Mouse (Mus musculus) heart, embryonic 13.5 days (tissue): ENCODE data around the gene Vamp2. TPM values are rescaled to one million over a fixed set of nuclear protein-coding genes. Genes with fewer than 3 reads are reported as not detected.
A peak's percentile ranks its signal among the peaks of the same experiment; 100 is the strongest.

Experiments
- ATAC-seq: fragments of 200-750 bp; cut with Nextera tagmentation; 2 replicates; pipeline ENCODE4 v1.8.0; 2017; ENCODE audit warnings: moderate TSS enrichment; ENCODE audit not compliant: insufficient number of reproducible peaks, low FRiP score, low TSS enrichment; ENCODE audit errors: extremely low read depth
- H3K27ac ChIP-seq: fragments of 300-500 bp; sonication (generic); replicated peaks from 2 replicates; pipeline ENCODE4 v1.5.1; 2015; ENCODE audit warnings: moderate library complexity, mild to moderate bottlenecking, inconsistent platforms
- H3K27me3 ChIP-seq: fragments of 300-500 bp; sonication (generic); replicated peaks from 2 replicates; pipeline ENCODE4 v1.6.1; 2015; ENCODE audit warnings: mild to moderate bottlenecking, inconsistent platforms
- H3K36me3 ChIP-seq: fragments of 300-500 bp; sonication (generic); 2 replicates; pipeline ENCODE4 v1.6.1; 2015; ENCODE audit warnings: mild to moderate bottlenecking, inconsistent platforms
- H3K4me1 ChIP-seq: fragments of 300-500 bp; sonication (generic); 2 replicates; pipeline ENCODE4 v1.6.1; 2015; ENCODE audit warnings: inconsistent platforms
- H3K4me2 ChIP-seq: fragments of 300-500 bp; sonication (generic); 2 replicates; pipeline ENCODE4 v1.6.1; 2015; ENCODE audit warnings: inconsistent platforms, mild to moderate bottlenecking, moderate library complexity
- H3K4me3 ChIP-seq: fragments of 300-500 bp; sonication (generic); 2 replicates; pipeline ENCODE4 v1.5.1; 2015; ENCODE audit warnings: moderate library complexity, mild to moderate bottlenecking, inconsistent platforms
- H3K9ac ChIP-seq: fragments of 300-500 bp; sonication (generic); 2 replicates; pipeline ENCODE4 v1.6.1; 2015; ENCODE audit warnings: inconsistent platforms, mild to moderate bottlenecking, moderate library complexity
- H3K9me3 ChIP-seq: fragments of 300-500 bp; sonication (generic); 2 replicates; pipeline ENCODE4 v1.6.1; 2016; ENCODE audit warnings: inconsistent platforms
- whole genome bisulfite sequencing: fragments of 180-500 bp; shearing (Covaris S2); methylation state at CpG from one replicate; pipeline ENCODE4 v1.1.7; 2015; ENCODE audit warnings: mixed read lengths; 5-methylcytosine and 5-hydroxymethylcytosine counted together
- polyA plus RNA-seq: library from polyadenylated mRNA; unstranded; fragments of >200 nt; fragmentation: Nextera tagmentation; extraction: Ambion mirVana; gene quantifications from 2 replicates; pipeline ENCODE4 v1.2.1, GENCODE M21; 2015

Gene Vamp2
- polyA plus RNA-seq, 1 experiment from 2014 or later, result 82.1 TPM

DNA sequence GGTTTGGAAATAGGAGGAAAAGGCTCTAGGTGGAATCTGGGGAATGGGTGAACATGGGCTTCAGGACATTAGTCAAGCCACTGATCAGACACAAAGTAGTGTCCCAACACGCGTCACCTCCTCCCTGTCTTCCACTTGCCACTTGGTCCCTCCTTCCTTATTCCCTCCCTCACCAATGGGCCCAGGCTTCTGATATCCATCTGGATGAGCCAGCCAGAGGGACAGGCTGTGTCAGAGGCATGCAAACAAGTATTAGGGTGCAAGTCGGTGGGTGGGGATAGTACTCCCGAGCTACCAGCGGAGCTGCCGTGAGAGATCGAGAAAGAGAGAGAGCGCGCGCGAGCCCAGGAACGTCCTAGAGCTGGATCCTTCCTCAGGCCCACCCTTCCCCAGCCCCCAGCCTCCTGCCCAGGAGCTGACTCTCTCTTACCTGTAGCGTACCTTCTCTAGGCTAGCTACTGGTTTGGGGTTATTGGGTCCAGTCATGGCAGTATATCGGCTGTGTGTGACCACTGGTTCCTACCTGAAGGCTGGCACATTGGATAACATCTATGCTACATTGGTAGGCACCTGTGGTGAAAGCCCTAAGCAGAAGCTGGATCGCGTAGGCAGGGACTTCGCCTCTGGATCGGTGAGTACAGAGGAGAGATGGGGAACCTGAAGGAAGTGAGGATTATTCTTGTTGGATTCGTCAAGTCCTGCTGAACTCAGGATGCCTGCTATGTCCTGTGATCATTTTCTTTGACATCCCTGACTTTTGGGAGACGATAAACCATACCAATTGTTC is 37.8 kb downstream of the Vamp2 start:
- Histone ChIP-seq H3K36me3 (no peaks in the 10 kb centered on the region), H3K9ac (peak overlapping the region; percentile 80), H3K27ac (peak overlapping the region; percentile 81; the same call in 1 of the 2 replicates), H3K4me2 (peak overlapping the region; percentile 92), H3K27me3 (0 out of 2 replicates have a peak, but pooled peaks cover 11% of the 10 kb centered on the region), H3K4me3 (peak overlapping the region; percentile 70), H3K4me1 (peaks cover 30% of the 10 kb centered on the region), H3K9me3 (no peaks in the 10 kb centered on the region)
- WGBS, result 15% methylated on average over 20 of the region's 20 CpGs
- no peak for ATAC-seq

DNA sequence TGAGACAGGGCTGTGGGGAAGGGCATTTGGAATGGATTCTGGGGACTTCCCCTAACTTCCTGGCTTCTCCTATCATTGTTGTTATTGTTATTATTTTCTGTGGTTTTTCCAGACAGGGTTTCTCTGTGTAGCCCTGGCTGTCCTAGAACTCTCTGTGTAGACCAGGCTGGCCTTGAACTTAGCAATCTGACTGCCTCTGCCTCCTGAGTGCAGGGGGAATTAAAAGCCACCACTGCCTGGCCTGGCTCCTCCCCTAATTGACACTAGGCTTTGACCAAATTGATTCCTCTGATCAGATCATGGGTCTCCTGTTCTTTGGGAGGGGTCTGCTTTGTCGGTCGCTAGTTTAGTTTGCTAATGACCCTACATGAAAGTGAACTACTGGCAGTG is 38.4 kb downstream of the Vamp2 start:
- H3K4me2 ChIP-seq, result peak overlapping the region; percentile 92
- no peaks in the 10 kb centered on the region for H3K36me3 ChIP-seq
- H3K27ac ChIP-seq, result no peak overlapping the region
- H3K27me3 ChIP-seq, result 0 out of 2 replicates have a peak, but pooled peaks cover 11% of the 10 kb centered on the region
- WGBS, result 54% methylated on average over 2 of the region's 2 CpGs
- ATAC-seq, result no peak
- H3K4me1 ChIP-seq, result peaks cover 25% of the 10 kb centered on the region
- H3K9me3 ChIP-seq, result no peaks in the 10 kb centered on the region
- peak overlapping the region; percentile 70 for H3K4me3 ChIP-seq
- peak overlapping the region; percentile 80; the same call in 1 of the 2 replicates for H3K9ac ChIP-seq

DNA sequence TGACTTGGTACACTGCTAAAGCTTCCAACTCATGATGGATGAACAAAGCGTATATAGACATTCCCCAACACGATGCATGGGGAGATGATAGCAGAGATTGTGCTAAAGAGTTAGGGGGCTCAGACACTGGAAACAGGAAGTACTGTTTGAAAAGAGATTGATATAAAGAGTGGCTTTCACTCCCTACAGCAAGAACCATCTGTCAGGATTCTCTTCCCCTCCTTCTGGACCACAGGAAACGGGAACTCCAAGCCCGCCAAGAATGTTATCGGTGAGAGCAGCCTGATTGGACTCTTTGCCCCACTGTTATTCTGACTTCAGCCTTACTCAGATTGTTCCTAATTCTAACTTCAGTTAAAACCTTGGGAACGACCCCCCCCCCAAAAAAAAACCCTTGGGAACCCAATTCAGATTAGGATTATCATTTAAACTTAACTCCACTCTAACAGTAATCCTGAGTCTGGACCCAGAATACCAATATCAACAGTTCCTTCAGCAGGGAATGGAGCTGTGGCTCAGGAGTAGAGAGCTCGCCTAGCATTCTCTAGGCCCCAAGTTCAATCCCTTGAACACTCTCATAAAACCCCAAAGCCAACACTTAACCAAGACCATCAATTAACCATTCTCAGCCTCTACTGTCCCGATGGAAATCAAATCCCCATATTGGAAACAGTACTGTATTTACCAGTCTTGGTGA is 40.3 kb downstream of the Vamp2 start:
- Histone ChIP-seq H3K27ac (no peak overlapping the region), H3K4me1 (peaks cover 20% of the 10 kb centered on the region), H3K27me3 (peaks cover 27% of the 10 kb centered on the region), H3K9me3 (no peaks in the 10 kb centered on the region), H3K9ac (no peak overlapping the region), H3K36me3 (no peaks in the 10 kb centered on the region), H3K4me2 (no peak overlapping the region), H3K4me3 (no peak overlapping the region)
- no peak for ATAC-seq
- 62% methylated on average over 8 of the region's 8 CpGs for WGBS

DNA sequence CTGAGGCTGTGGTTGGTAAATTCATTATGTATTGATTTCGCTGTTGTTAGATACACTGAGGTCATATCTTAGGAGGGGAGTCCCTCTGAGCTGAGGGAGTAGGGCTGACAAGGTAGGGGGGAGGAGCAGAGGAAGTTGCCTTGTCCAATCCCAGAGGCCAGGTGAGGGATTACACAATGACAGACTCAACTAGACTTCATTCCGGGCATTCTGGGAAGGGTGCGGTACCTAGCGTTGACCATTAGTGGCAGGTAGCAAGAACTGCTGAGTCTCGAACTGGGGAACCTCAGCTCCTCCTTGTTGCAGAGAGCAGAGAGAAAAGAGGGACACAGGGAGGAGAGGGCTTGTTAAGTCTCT is 45.3 kb downstream of the Vamp2 start:
- Histone ChIP-seq H3K9ac (peak overlapping the region; percentile 75), H3K4me2 (peak overlapping the region; percentile 90)
- peak; percentile 10; the same call in 1 of the 2 replicates for ATAC-seq

DNA sequence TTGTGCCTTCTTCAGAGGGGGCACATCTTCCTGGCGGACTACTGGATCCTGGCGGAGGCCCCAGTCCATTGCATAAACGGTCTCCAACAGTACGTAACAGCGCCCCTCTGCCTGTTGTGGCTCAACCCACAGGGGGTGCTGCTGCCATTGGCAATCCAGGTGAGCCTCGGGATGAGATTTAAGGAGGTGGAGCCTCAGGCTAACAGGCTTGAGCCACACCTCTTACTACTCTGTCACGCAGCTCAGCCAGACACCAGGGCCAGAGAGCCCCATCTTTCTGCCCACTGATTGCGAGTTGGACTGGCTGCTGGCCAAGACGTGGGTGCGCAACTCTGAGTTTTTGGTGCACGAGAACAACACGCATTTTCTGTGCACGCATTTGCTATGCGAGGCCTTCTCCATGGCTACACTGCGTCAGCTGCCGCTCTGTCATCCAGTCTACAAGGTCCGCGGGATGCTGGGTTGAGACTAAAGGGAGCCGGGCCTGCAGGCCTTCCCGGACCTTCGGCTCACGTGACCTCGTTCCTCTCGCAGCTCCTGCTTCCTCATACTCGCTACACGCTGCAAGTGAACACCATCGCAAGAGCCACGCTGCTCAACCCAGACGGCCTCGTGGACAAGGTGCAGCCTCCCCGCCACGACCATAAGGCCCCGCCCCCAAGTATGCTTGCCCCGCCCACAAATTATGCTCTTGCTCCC is 45.8 kb downstream of the Vamp2 start:
- Histone ChIP-seq H3K4me2 (peak overlapping the region; percentile 90), H3K4me3 (peak overlapping the region; percentile 57), H3K27ac (no peak overlapping the region), H3K36me3 (no peaks in the 10 kb centered on the region), H3K9me3 (no peaks in the 10 kb centered on the region), H3K27me3 (peaks cover 26% of the 10 kb centered on the region), H3K4me1 (peaks cover 12% of the 10 kb centered on the region), H3K9ac (peak overlapping the region; percentile 75)
- peak; percentile 49 for ATAC-seq
- WGBS, result 3% methylated on average over 34 of the region's 34 CpGs

More for the DNA sequence above, 45.3 kb downstream of the Vamp2 start:
- 25% methylated on average over 5 of the region's 5 CpGs for WGBS
- Histone ChIP-seq H3K4me3 (peak overlapping the region; percentile 57), H3K4me1 (peaks cover 12% of the 10 kb centered on the region), H3K27ac (no peak overlapping the region), H3K9me3 (no peaks in the 10 kb centered on the region), H3K27me3 (peaks cover 26% of the 10 kb centered on the region), H3K36me3 (no peaks in the 10 kb centered on the region)

DNA sequence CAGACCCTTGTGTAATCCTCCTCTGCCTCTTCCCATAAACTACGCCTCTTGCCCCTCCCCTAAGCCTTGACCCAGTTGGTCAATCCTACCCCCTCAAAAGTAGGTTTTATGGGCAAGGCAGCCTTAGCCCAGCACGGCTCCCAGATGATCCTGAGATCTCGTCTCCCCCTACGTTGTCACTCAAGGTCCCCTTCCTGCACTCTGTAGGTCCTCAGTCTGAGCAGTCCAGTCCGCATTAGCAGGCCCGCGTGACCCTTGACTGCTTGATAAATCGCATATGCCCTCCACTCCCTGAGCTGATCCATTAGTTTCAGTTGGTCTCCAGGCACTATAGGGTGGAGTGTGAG is 46.3 kb downstream of the Vamp2 start:
- peak overlapping the region; percentile 75 for H3K9ac ChIP-seq
- peak overlapping the region; percentile 57 for H3K4me3 ChIP-seq
- no peak for ATAC-seq
- no peaks in the 10 kb centered on the region for H3K9me3 ChIP-seq
- peak overlapping the region; percentile 90 for H3K4me2 ChIP-seq
- peaks cover 12% of the 10 kb centered on the region for H3K4me1 ChIP-seq
- H3K27me3 ChIP-seq, result peaks cover 26% of the 10 kb centered on the region
- WGBS, result 31% methylated on average over 8 of the region's 8 CpGs
- no peaks in the 10 kb centered on the region for H3K36me3 ChIP-seq
- no peak overlapping the region for H3K27ac ChIP-seq

DNA sequence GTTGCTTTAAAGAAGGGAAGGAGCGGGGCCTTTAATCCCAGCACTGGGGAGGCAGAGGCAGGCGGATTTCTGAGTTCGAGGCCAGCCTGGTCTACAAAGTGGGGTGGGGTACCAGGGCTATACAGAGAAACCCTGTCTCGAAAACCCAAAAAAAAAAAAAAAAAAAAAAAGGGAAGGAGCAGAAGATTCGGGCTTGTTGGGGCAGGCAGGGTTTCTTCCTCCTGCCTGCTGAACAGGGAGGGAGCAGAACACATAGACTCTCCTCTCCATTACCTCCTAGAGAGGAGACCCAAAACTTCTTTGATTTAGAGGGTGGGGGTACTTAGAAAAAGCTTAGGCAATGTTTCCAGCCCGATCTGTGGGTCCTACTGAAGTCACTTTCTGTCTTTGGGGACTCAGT is 47.1 kb downstream of the Vamp2 start:
- WGBS, result 84% methylated on average over 6 of the region's 6 CpGs
- Histone ChIP-seq H3K4me1 (peaks cover 12% of the 10 kb centered on the region), H3K27me3 (peaks cover 23% of the 10 kb centered on the region), H3K36me3 (no peaks in the 10 kb centered on the region), H3K9me3 (no peaks in the 10 kb centered on the region), H3K4me2 (no peak overlapping the region), H3K4me3 (no peak overlapping the region), H3K27ac (no peak overlapping the region), H3K9ac (no peak overlapping the region)
- no peak for ATAC-seq

Other genes starting within 250 kb of the Vamp2 start
- gene Ndel1, start 216.6 kb upstream of the Vamp2 start, polyA plus RNA-seq, result 56.7 and 61.6 TPM in 2 replicates
- 0.14 and 0.15 TPM in 2 replicates for gene Rnf222, start 199.9 kb upstream of the Vamp2 start, polyA plus RNA-seq
- 640 and 686 TPM in 2 replicates for gene Rpl26, start 186.9 kb upstream of the Vamp2 start, polyA plus RNA-seq
- gene Odf4, start 161.4 kb upstream of the Vamp2 start, polyA plus RNA-seq, result not detected in 2 replicates
- gene Arhgef15, start 131.0 kb upstream of the Vamp2 start, polyA plus RNA-seq, result 11.2 and 11.5 TPM in 2 replicates
- 1.4 and 2.1 TPM in 2 replicates for gene Slc25a35, start 120.4 kb upstream of the Vamp2 start, polyA plus RNA-seq
- 67.9 and 75.5 TPM in 2 replicates for gene Rangrf, start 113.3 kb upstream of the Vamp2 start, polyA plus RNA-seq
- 19.9 and 20.3 TPM in 2 replicates for gene Pfas, start 80.0 kb upstream of the Vamp2 start, polyA plus RNA-seq
- gene Ctc1, start 72.6 kb upstream of the Vamp2 start, polyA plus RNA-seq, result 45.0 and 49.8 TPM in 2 replicates
- gene Aurkb, start 42.8 kb upstream of the Vamp2 start, polyA plus RNA-seq, result 78.4 and 83.0 TPM in 2 replicates
- 9.7 and 10.3 TPM in 2 replicates for gene Borcs6, start 28.8 kb upstream of the Vamp2 start, polyA plus RNA-seq
- 28.4 and 31.3 TPM in 2 replicates for gene Tmem107, start 17.7 kb upstream of the Vamp2 start, polyA plus RNA-seq
- gene Per1, start 6.7 kb downstream of the Vamp2 start, polyA plus RNA-seq, result 8.6 and 9.0 TPM in 2 replicates
- 0.47 and 0.67 TPM in 2 replicates for gene Hes7, start 31.9 kb downstream of the Vamp2 start, polyA plus RNA-seq
- 0.41 and 0.60 TPM in 2 replicates for gene 9130213A22Rik, start 34.1 kb downstream of the Vamp2 start, polyA plus RNA-seq
- gene Aloxe3, start 37.4 kb downstream of the Vamp2 start, polyA plus RNA-seq, result 0.13 and 0.14 TPM in 2 replicates
- not detected in 2 replicates for gene Alox12b, start 68.5 kb downstream of the Vamp2 start, polyA plus RNA-seq
- 1.1 and 1.5 TPM in 2 replicates for gene Alox8, start 109.4 kb downstream of the Vamp2 start, polyA plus RNA-seq
- gene Gucy2e, start 148.5 kb downstream of the Vamp2 start, polyA plus RNA-seq, result 0.06 and 0.12 TPM in 2 replicates
- 13.7 and 15.3 TPM in 2 replicates for gene Cntrob, start 235.3 kb downstream of the Vamp2 start, polyA plus RNA-seq
- gene Trappc1, start 235.5 kb downstream of the Vamp2 start, polyA plus RNA-seq, result 173 and 201 TPM in 2 replicates
- 0.48 and 0.85 TPM in 2 replicates for gene Kcnab3, start 237.8 kb downstream of the Vamp2 start, polyA plus RNA-seq